Mouse (Mus musculus): Measurements from ENCODE around the gene Ryr2. TPM values are rescaled to one million over a fixed set of nuclear protein-coding genes. Genes with fewer than 3 reads are reported as not detected.

The Ryr2 gene
- polyA plus RNA-seq, 1 experiment = 62.3 TPM

DNA sequence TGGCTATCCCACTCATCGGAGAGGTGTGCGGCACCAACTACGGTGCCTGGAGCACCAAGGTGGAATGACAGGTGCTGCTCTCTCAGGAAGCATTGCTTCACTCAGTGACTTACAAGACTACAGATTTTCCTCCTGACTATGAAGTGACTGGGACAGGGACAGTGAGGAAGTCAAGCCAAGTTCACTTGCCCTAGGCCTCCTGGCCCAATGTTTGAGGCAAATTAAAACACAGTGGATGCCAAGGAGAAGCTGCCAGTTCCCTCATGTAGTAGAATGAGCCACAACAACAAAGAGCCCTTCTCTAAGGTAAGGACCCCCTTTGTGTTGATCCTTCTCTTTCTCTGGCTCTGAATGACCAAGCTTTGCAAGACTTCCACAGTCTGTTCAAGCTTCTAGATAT lies 121.7 kb downstream of the Ryr2 start:
- Histone ChIP-seq H3K27ac (ENCODE audit: insufficient read depth, low read length) (no peak overlapping the region), H3K4me3 (ENCODE audit: insufficient read depth, low read length) (no peak overlapping the region), H3K4me1 (ENCODE audit: control insufficient read depth, insufficient read depth, low read length) (peaks cover 3% of the 10 kb centered on the region; the same call in 1 of the 2 replicates)
- TF ChIP-seq POLR2A (IDR thresholded peaks at IDR 0.05; ENCODE audit: extremely low read depth, insufficient read depth, low read length) = no peak
- TF ChIP-seq CTCF (IDR thresholded peaks at IDR 0.05; ENCODE audit: extremely low read depth, insufficient read depth, low read length) = no peak

DNA sequence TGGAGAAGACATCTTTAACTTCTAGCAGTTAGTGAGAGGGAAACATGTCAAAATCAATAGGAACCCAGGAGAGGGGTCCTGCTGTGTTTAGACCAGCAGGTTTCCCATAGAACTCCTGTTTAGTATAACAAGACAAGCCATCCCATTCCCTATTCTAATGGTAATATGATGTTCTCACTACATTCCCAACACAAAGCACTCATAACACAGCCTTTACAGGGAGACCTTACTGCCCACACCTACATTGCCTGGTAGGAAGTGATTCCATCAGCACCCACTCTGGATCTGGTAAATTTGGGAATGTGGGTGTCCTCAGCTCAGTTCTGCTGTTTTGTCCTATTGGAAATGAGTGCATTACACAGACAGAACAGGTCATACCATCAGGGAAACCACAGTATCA lies 127.7 kb downstream of the Ryr2 start:
- Histone ChIP-seq H3K27ac (ENCODE audit: insufficient read depth, low read length) (no peak overlapping the region), H3K4me1 (ENCODE audit: control insufficient read depth, insufficient read depth, low read length) (peaks cover 6% of the 10 kb centered on the region), H3K4me3 (ENCODE audit: insufficient read depth, low read length) (no peak overlapping the region)
- TF ChIP-seq CTCF (IDR thresholded peaks at IDR 0.05; ENCODE audit: extremely low read depth, insufficient read depth, low read length) = no peak

DNA sequence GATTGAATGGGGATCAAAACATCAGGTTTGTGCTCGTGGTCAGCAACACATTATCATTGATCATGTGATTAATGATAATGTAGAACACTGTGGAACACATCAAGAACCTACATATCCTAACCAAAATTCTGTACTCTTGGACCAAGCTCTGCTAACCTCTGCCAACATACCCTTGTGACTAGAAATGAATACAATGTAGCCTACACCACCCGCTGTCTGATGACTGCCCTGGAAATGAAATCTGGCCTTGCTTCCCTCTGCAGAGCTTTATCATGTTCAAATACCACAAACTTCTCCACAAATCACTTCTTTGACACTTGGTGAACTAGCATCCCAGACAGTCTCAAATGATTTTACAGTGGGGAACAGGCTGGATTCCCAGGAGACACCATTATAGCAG lies 128.4 kb downstream of the Ryr2 start:
- H3K27ac ChIP-seq (ENCODE audit: insufficient read depth, low read length) = no peak overlapping the region
- peaks cover 6% of the 10 kb centered on the region for H3K4me1 ChIP-seq (ENCODE audit: control insufficient read depth, insufficient read depth, low read length)
- TF ChIP-seq POLR2A (IDR thresholded peaks at IDR 0.05; ENCODE audit: extremely low read depth, insufficient read depth, low read length) (no peak), CTCF (IDR thresholded peaks at IDR 0.05; ENCODE audit: extremely low read depth, insufficient read depth, low read length) (no peak)
- H3K4me3 ChIP-seq (ENCODE audit: insufficient read depth, low read length) = no peak overlapping the region

DNA sequence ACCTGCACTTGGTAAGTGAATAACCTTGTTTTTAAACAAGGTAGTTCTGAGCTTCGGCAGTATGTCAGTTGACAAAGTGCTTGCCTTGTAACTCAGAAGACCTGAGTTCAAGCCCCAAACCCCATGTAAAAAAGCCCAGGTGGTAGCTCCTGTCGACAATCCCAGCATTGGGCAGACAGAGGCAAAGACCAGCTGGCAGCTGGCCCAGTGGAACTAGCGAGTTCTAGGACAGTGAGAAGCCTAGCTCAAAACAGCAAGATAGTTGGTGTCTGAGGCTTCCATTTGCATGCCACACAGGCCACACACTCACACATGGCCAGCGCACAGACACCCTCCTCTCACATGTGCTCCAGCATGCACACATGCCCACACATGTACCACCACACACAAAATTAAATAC lies 129.1 kb downstream of the Ryr2 start:
- H3K4me3 ChIP-seq (ENCODE audit: insufficient read depth, low read length) = no peak overlapping the region
- H3K4me1 ChIP-seq (ENCODE audit: control insufficient read depth, insufficient read depth, low read length) = peaks cover 6% of the 10 kb centered on the region
- H3K27ac ChIP-seq (ENCODE audit: insufficient read depth, low read length) = no peak overlapping the region
- TF ChIP-seq POLR2A (IDR thresholded peaks at IDR 0.05; ENCODE audit: extremely low read depth, insufficient read depth, low read length) = no peak
- no peak for TF ChIP-seq CTCF (IDR thresholded peaks at IDR 0.05; ENCODE audit: extremely low read depth, insufficient read depth, low read length)

DNA sequence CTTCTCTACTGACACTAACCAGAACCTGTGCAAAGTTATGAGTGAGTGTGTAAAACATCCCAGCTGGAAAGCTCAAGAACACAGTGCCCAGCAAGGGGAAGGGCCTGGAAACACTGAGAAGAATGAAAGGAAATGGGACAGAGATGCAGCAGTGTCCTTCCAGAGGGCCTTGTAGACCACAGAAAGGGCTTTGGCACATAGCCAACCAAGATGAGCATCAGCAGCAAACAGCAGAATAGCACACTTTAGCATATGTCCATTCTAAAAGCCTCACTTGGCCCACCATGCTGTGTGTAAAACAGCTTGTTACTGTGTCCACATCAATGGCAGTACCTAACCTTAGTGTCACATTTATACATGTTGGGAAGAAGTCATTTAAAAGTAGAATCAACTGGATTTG lies 142.4 kb downstream of the Ryr2 start:
- no peak overlapping the region for H3K4me3 ChIP-seq (ENCODE audit: insufficient read depth, low read length)
- H3K4me1 ChIP-seq (ENCODE audit: control insufficient read depth, insufficient read depth, low read length) = no peaks in the 10 kb centered on the region; the same call in 1 of the 2 replicates
- TF ChIP-seq POLR2A (IDR thresholded peaks at IDR 0.05; ENCODE audit: extremely low read depth, insufficient read depth, low read length) (no peak), CTCF (IDR thresholded peaks at IDR 0.05; ENCODE audit: extremely low read depth, insufficient read depth, low read length) (no peak)
- H3K27ac ChIP-seq (ENCODE audit: insufficient read depth, low read length) = no peak overlapping the region

DNA sequence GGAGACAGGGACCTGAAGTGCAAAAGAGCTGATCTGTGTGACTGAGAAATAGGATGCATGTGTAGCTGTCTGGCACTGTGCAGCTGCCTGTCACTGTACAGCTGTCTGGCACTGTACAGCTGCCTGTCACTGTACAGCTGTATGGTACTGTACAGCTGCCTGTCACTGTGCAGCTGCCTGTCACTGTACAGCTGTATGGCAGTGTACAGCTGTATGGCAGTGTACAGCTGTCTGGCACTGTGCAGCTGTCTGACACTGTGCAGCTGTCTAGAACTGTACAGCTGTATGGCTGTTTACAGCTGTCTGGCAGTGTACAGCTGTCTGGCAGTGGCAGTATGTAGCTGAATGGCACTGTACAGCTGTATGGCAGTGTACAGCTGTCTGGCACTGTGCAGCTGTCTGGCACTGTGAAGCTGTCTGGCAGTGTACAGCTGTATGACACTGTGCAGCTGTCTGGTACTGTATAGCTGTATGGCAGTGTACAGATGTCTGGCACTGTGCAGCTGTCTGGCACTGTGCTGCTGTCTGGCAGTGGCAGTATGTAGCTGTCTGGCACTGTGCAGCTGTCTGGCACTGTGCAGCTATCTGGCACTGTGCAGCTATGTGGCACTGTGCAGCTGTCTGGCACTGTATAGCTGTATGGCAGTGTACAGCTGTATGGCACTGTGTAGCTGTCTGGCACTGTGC lies 147.1 kb downstream of the Ryr2 start:
- TF ChIP-seq POLR2A (IDR thresholded peaks at IDR 0.05; ENCODE audit: extremely low read depth, insufficient read depth, low read length) (no peak), CTCF (IDR thresholded peaks at IDR 0.05; ENCODE audit: extremely low read depth, insufficient read depth, low read length) (no peak)
- H3K4me1 ChIP-seq (ENCODE audit: control insufficient read depth, insufficient read depth, low read length) = peaks cover 1% of the 10 kb centered on the region

DNA sequence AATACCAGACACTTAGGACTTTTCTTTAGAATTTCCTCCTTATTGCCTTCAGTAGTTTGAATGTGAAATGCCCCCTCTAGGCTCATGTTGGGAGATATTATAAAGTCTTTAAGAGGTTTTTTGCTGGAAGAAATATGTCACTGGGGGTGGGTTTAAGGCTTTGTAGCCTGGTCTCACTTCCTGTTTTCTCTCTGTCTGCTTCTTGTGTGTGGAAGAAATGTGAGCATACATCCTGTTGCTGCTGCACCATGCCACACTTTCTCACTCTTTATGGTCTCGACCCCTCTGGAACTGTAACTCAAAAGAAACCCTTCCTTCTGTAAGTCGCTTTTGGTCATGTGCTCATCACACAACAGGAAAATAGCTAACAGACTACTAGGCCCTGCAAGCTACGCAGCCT lies 147.9 kb downstream of the Ryr2 start:
- Histone ChIP-seq H3K27ac (ENCODE audit: insufficient read depth, low read length) (no peak overlapping the region), H3K4me1 (ENCODE audit: control insufficient read depth, insufficient read depth, low read length) (peaks cover 1% of the 10 kb centered on the region; the same call in 1 of the 2 replicates), H3K4me3 (ENCODE audit: insufficient read depth, low read length) (no peak overlapping the region)
- TF ChIP-seq CTCF (IDR thresholded peaks at IDR 0.05; ENCODE audit: extremely low read depth, insufficient read depth, low read length) (no peak), POLR2A (IDR thresholded peaks at IDR 0.05; ENCODE audit: extremely low read depth, insufficient read depth, low read length) (no peak)

More for the DNA sequence above, 147.1 kb downstream of the Ryr2 start:
- H3K4me3 ChIP-seq (ENCODE audit: insufficient read depth, low read length) = no peak overlapping the region
- no peak overlapping the region for H3K27ac ChIP-seq (ENCODE audit: insufficient read depth, low read length)

DNA sequence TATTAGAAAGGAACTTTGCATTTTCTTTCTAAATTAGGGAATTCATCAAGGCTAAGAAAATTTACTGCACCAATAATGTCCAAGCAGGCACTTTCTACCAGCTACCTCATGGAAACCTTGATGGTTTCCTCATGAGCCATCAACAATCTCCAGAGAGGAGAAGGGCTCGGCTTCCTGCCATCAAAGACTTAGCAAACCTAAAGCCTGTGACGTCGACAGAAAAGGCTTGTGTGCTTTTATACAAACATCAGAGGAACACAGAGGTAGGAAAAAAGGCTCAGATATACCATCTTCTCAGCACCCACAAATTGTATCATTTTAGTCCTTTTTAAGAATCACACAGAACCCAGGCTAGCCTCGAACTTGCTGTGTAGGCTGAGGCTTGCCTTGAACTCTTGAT lies 148.5 kb downstream of the Ryr2 start:
- H3K4me3 ChIP-seq (ENCODE audit: insufficient read depth, low read length) = no peak overlapping the region
- peaks cover 1% of the 10 kb centered on the region; the same call in 1 of the 2 replicates for H3K4me1 ChIP-seq (ENCODE audit: control insufficient read depth, insufficient read depth, low read length)
- TF ChIP-seq CTCF (IDR thresholded peaks at IDR 0.05; ENCODE audit: extremely low read depth, insufficient read depth, low read length) (no peak), POLR2A (IDR thresholded peaks at IDR 0.05; ENCODE audit: extremely low read depth, insufficient read depth, low read length) (no peak)
- H3K27ac ChIP-seq (ENCODE audit: insufficient read depth, low read length) = no peak overlapping the region

DNA sequence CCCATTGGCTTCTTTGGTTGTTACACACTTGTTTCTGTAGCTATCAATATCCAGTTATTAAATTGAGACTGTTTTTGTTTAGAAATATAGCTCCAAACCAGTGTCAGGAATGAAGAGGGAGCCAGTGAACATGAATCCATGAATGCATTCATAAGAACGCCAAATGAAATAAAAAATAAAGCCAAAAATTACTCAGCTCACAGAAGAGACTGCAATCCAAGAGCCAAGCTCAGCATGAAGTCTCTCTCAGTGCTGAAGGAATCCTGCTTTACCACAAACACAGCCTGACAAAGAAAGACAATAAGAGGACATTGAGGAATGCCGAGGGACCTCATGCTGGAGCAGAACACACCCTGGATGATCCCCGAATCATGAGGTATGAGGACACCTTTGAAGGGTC lies 154.8 kb downstream of the Ryr2 start:
- H3K4me1 ChIP-seq (ENCODE audit: control insufficient read depth, insufficient read depth, low read length) = peaks cover 7% of the 10 kb centered on the region
- no peak for TF ChIP-seq CTCF (IDR thresholded peaks at IDR 0.05; ENCODE audit: extremely low read depth, insufficient read depth, low read length)
- no peak for TF ChIP-seq POLR2A (IDR thresholded peaks at IDR 0.05; ENCODE audit: extremely low read depth, insufficient read depth, low read length)
- no peak overlapping the region for H3K4me3 ChIP-seq (ENCODE audit: insufficient read depth, low read length)
- H3K27ac ChIP-seq (ENCODE audit: insufficient read depth, low read length) = no peak overlapping the region

DNA sequence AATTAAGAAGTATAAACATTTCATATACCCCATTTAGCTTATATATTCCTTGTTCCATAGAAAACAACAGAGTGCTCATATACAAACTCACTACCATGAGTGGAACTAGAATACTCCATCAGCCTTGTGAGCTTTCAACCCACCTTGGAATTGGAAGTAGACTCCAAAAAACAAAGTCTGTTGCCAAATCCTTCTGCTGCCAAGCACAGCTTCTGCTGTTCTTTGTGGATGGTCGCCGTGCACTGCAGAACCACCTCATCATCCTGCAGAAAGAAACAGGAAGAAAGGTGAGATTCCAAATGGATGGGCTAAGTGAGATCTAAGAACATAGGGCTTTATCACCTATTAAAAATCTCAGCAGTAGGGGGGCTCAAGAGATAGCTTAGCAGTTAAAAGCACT lies 161.0 kb downstream of the Ryr2 start:
- TF ChIP-seq POLR2A (IDR thresholded peaks at IDR 0.05; ENCODE audit: extremely low read depth, insufficient read depth, low read length) (no peak), CTCF (IDR thresholded peaks at IDR 0.05; ENCODE audit: extremely low read depth, insufficient read depth, low read length) (no peak)
- no peak overlapping the region for H3K4me3 ChIP-seq (ENCODE audit: insufficient read depth, low read length)
- peaks cover 4% of the 10 kb centered on the region for H3K4me1 ChIP-seq (ENCODE audit: control insufficient read depth, insufficient read depth, low read length)
- no peak overlapping the region for H3K27ac ChIP-seq (ENCODE audit: insufficient read depth, low read length)
